Mouse (Mus musculus): Measurements from ENCODE around the gene Arhgap10.

GRCm38 (mm10) chr8:77254466-77254865, 263.3 kb downstream of the Arhgap10 start:
- TF ChIP-seq ELF1 (IDR thresholded peaks at IDR 0.05; ENCODE audit: low read depth, low read length), result no peak
- TF ChIP-seq MEF2A (IDR thresholded peaks at IDR 0.05; ENCODE audit: extremely low read depth, insufficient replicate concordance, low read depth, low read length, poor library complexity, severe bottlenecking), result no peak
- no peak for TF ChIP-seq TCF12 (IDR thresholded peaks at IDR 0.05; ENCODE audit: low read depth, low read length)
- TF ChIP-seq CTCF (IDR thresholded peaks at IDR 0.05 in 2 of 3, conservative IDR thresholded peaks at IDR 0.05 in 1 of 3; ENCODE audit: control insufficient read depth in 1 of 3, insufficient read depth in 1 of 3, low read depth in 2 of 3, low read length in 3 of 3, poor library complexity in 1 of 3, severe bottlenecking in 1 of 3), result no peak
- no peak for TF ChIP-seq MAZ (IDR thresholded peaks at IDR 0.05; ENCODE audit: low read depth, low read length)
- no peak for TF ChIP-seq GABPA (IDR thresholded peaks at IDR 0.05; ENCODE audit: low read depth, low read length)
- TF ChIP-seq POLR2AphosphoS5 (IDR thresholded peaks at IDR 0.05; ENCODE audit: borderline replicate concordance, low read depth, low read length), result no peak
- no peak for TF ChIP-seq ZC3H11A (IDR thresholded peaks at IDR 0.05; ENCODE audit: low read depth, low read length)
- no peak for TF ChIP-seq SMC3 (IDR thresholded peaks at IDR 0.05; ENCODE audit: low read depth, low read length)
